Mouse (Mus musculus) liver, adult 2 months (tissue): Measurements from ENCODE around the gene Tarbp1.

ENCODE experiments used
- CTCF ChIP-seq: fragments of 200-500 bp; IDR thresholded peaks from 2 replicates; pipeline ENCODE4 v1.5.1; 2011; ENCODE audit warnings: low read depth, low read length, control low read depth
- POLR2A ChIP-seq: fragments of 200-500 bp; IDR thresholded peaks from 2 replicates; pipeline ENCODE4 v1.6.1; 2011; ENCODE audit warnings: low read length, control low read depth; ENCODE audit not compliant: insufficient read depth; ENCODE audit errors: extremely low read depth

DNA sequence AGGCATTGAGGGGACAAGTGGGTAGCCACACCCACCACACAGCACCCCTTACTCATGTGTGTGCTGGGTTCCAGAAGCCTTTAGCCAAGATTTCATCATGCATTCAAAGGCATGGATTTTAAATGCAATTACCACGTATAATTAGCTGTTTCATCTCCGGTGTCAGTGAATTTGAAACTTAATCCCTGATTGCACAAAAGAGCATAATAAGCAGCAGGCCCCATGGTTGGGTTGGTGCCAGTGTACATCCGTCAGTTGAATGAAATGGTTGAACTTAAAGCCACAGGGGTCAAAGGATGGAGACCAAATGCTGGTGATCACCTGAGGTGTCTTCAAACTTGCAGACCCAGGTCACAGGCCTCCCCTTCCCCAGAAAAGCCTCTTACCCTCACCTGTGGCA lies 36.0 kb upstream of the Tarbp1 start:
- no peak for TF ChIP-seq POLR2A
- no peak for TF ChIP-seq CTCF
